Mouse (Mus musculus): Measurements from ENCODE around the gene Set. TPM values are rescaled to one million over a fixed set of nuclear protein-coding genes. Genes with fewer than 3 reads are reported as not detected.

Gene Set
- 202 and 208 TPM in 2 replicates for polyA plus RNA-seq (2012; ENCODE audit: low replicate concordance)

DNA sequence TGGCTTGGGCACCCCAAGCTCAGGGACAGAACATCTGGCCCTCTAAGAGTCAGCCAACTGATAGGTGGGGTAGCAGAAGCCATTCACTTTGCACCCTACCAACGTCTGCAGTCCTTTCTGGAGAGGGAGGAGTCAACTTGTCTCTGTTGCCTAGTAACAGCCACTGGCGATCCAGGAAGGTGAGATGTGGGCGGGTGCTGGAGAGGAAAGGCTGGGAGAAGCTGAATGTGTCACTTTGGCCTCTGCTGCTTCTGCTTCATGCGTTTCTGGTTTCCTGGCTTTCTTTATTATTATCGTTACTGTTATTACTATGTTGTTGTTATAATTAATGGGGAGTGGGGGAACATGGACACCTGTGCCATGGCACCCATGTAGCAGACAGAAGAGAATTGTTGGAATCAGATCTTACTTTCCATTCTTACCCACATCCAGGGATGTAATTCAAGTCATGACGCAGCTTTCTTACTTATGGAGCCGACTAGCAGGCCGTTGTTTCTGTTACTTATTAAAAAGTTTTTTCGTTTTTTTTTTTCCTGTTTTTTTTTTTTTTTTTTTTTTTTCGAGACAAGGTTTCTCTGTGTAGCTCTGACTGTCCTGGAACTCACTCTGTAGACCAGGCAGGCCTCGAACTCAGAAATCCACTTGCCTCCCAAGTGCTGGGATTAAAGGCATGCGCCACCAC, at the start of gene Set:
Gene Set (plus strand): TSS at position 156 of the 682 bp plus-strand sequence.

GRCm38 (mm10) chr2:30048699-30049388, 8.3 kb upstream of the Set start, which contains the start of gene Wdr34:
Gene Wdr34, minus strand, starts transcription at chr2:30048881.

DNA sequence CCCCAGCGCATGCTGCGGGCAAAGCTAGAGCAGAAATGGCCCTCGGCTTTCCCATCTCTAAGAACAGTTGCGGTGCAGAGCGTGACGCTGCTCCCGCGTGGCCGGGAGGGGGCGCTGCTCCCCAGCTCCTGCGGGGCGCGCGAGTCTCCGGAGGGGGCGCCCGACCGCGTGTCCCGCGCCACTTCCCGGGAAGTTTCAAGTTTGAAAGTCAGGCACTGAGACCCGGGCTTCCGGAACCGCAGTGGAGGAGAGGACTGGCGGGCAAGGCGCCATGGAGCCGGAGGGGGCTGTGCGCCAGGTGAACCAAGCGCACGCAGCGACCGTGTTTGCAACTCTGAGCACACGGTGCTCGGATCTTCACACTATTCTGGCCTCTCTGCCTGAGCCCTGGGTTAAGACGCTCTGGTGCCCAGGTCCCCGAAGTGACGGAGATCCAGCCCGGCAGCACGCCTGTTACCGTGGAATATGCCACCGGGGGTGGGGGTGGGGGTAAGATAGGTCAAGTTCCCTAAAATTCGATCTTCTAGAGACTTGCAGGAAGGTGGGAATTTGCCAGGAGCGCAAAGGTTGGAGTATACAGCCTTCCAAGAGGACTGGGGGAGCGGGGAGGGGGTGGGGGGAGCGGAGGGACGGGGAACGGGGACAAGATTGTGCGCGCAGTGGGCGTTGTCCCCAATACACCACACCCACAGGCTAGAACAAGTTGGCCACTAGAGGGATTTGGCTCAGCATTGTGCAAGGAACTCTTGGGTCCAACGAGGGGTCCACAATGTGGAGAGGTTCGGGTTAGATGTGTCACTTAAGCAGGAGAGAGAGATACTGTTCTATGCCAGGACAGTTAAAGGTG, 20.5 kb downstream of the Set start, which contains the start of gene Pkn3:
Gene Pkn3 (plus strand): TSS at position 183 of the 847 bp plus-strand sequence.

DNA sequence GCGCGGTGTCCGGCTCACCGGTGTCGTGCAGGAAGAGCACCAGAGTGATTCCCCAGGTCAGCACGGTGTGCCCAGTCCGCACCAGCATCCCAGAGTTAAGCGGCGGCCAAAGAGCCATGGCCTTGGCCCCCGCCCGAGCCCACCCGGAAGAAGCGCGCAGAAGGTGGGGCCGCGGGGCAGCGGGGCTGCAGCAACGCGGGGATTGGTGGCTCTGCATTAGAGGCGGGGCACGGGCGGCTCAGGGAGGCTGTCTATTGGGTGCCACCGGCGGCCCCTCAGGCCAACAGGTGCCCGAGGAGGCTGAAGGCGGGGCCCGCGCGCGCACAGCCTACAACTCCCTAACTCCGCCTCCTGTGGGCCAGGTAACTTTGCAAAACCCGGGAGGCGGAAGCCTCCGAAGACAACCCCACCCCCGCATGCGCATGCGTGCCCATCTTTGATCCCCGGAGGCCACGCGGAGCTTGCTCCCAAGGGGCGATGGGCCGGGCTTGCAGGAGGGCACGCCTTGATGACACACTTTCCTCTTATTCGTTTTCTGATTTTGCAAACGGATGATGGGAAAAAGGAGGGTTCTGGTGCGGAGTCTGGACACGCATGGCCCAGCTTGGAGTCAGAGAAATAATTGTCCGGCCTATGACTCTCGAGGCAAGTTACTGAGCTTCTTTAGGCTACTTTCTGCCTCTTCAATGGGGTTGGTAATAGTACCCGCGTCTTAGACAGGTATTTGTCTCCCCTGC, 36.5 kb downstream of the Set start, which contains the start of gene Zdhhc12:
Gene Zdhhc12 (minus strand): TSS at position 178 of the 737 bp plus-strand sequence.

Other genes with a start within 250 kb of the Set start
- 16.7 and 39.5 TPM in 2 replicates for gene Urm1, start 237.3 kb upstream of the Set start, polyA plus RNA-seq (2012; ENCODE audit: low replicate concordance)
- 3.0 and 15.6 TPM in 2 replicates for gene Cercam, start 188.2 kb upstream of the Set start, polyA plus RNA-seq (2012; ENCODE audit: low replicate concordance)
- gene Odf2, start 168.2 kb upstream of the Set start, polyA plus RNA-seq (2012; ENCODE audit: low replicate concordance), result 8.3 and 26.5 TPM in 2 replicates
- 27.0 and 55.6 TPM in 2 replicates for gene Gle1, start 122.0 kb upstream of the Set start, polyA plus RNA-seq (2012; ENCODE audit: low replicate concordance)
- 85.0 and 89.7 TPM in 2 replicates for gene Sptan1, start 91.8 kb upstream of the Set start, polyA plus RNA-seq (2012; ENCODE audit: low replicate concordance)
- 3.6 and 5.1 TPM in 2 replicates for gene Wdr34, start 8.5 kb upstream of the Set start, polyA plus RNA-seq (2012; ENCODE audit: low replicate concordance)
- 4.4 and 6.9 TPM in 2 replicates for gene Pkn3, start 20.3 kb downstream of the Set start, polyA plus RNA-seq (2012; ENCODE audit: low replicate concordance)
- 32.1 and 47.9 TPM in 2 replicates for gene Zdhhc12, start 36.3 kb downstream of the Set start, polyA plus RNA-seq (2012; ENCODE audit: low replicate concordance)
- 29.0 and 54.9 TPM in 2 replicates for gene Zer1, start 67.2 kb downstream of the Set start, polyA plus RNA-seq (2012; ENCODE audit: low replicate concordance)
- 26.5 and 29.8 TPM in 2 replicates for gene Tbc1d13, start 76.4 kb downstream of the Set start, polyA plus RNA-seq (2012; ENCODE audit: low replicate concordance)
- gene Endog, start 114.1 kb downstream of the Set start, polyA plus RNA-seq (2012; ENCODE audit: low replicate concordance), result 15.4 and 27.4 TPM in 2 replicates
- 17.6 and 20.1 TPM in 2 replicates for gene Spout1, start 121.1 kb downstream of the Set start, polyA plus RNA-seq (2012; ENCODE audit: low replicate concordance)
- gene Kyat1, start 148.5 kb downstream of the Set start, polyA plus RNA-seq (2012; ENCODE audit: low replicate concordance), result 2.4 and 10.4 TPM in 2 replicates
- gene Lrrc8a, start 180.3 kb downstream of the Set start, polyA plus RNA-seq (2012; ENCODE audit: low replicate concordance), result 6.5 and 13.1 TPM in 2 replicates
- gene Gm28035, start 183.2 kb downstream of the Set start, polyA plus RNA-seq (2012; ENCODE audit: low replicate concordance), result 6.1 and 10.3 TPM in 2 replicates
- gene Phyhd1, start 208.8 kb downstream of the Set start, polyA plus RNA-seq (2012; ENCODE audit: low replicate concordance), result 7.0 and 13.3 TPM in 2 replicates
- gene Gm28038, start 223.7 kb downstream of the Set start, polyA plus RNA-seq (2012; ENCODE audit: low replicate concordance), result not detected in 2 replicates
- 5.6 and 6.9 TPM in 2 replicates for gene Dolk, start 229.0 kb downstream of the Set start, polyA plus RNA-seq (2012; ENCODE audit: low replicate concordance)
- 42.0 and 50.7 TPM in 2 replicates for gene Nup188, start 229.0 kb downstream of the Set start, polyA plus RNA-seq (2012; ENCODE audit: low replicate concordance)

All from hematopoietic multipotent progenitor cell, adult 10-12 weeks (in vitro differentiated cells).